Mouse (Mus musculus) lung, adult 18-20 months (tissue): Measurements from ENCODE around the gene Lin52.

ENCODE experiments used
- DNase-seq, 2 experiments: peaks; one replicate each; pipeline ENCODE4 v3.0.0; 2022; ENCODE audit warnings: mixed read lengths in 2 of 2

Gene Lin52

GRCm38 (mm10) chr12:84450718-84451646 is at the start of gene Lin52, which contains the start of gene Aldh6a1:
Gene Lin52, plus strand, starts transcription at chr12:84451422.
Gene Aldh6a1, minus strand, starts transcription at chr12:84451004.
- peak; percentile 99 for DNase-seq

- DNase-seq, result no peak
Measured at GRCm38 (mm10) chr12:84402923-84403322, 48.3 kb upstream of the Lin52 start.

GRCm38 (mm10) chr12:84404541-84404940 is 46.7 kb upstream of the Lin52 start:
- DNase-seq, result no peak

- no peak for DNase-seq
Measured at GRCm38 (mm10) chr12:84407259-84407658, 44.0 kb upstream of the Lin52 start.

GRCm38 (mm10) chr12:84407874-84408818 is 43.1 kb upstream of the Lin52 start:
- peak; percentile 30 to 58 for DNase-seq

GRCm38 (mm10) chr12:84408819-84409507 is 42.3 kb upstream of the Lin52 start, which contains the start of the genes Entpd5 and Bbof1:
Gene Entpd5, minus strand, starts transcription at chr12:84409029.
Gene Bbof1, plus strand, starts transcription at chr12:84409071.
- DNase-seq, result peak; percentile 87 to 92

- DNase-seq, result peak; percentile 81 to 86
Measured at GRCm38 (mm10) chr12:84416834-84417604, 34.2 kb upstream of the Lin52 start, which contains the start of gene Rnf113a2. Gene Rnf113a2, plus strand, starts transcription at chr12:84417196.

GRCm38 (mm10) chr12:84417605-84417922 is 33.7 kb upstream of the Lin52 start:
- DNase-seq, result no peak

GRCm38 (mm10) chr12:84423990-84424389 is 27.2 kb upstream of the Lin52 start:
- no peak for DNase-seq

GRCm38 (mm10) chr12:84429825-84430224 is 21.4 kb upstream of the Lin52 start:
- DNase-seq, result no peak

GRCm38 (mm10) chr12:84438697-84439096 is 12.5 kb upstream of the Lin52 start:
- DNase-seq, result no peak

GRCm38 (mm10) chr12:84442526-84442925 is 8.7 kb upstream of the Lin52 start:
- DNase-seq, result no peak

GRCm38 (mm10) chr12:84447386-84447785 is 3.8 kb upstream of the Lin52 start:
- DNase-seq, result no peak

GRCm38 (mm10) chr12:84448181-84448580 is 3.0 kb upstream of the Lin52 start:
- no peak for DNase-seq

GRCm38 (mm10) chr12:84449887-84450286 is 1.3 kb upstream of the Lin52 start:
- DNase-seq, result no peak

- DNase-seq, result peak; percentile 60 to 82
Measured at GRCm38 (mm10) chr12:84450351-84450717, 888 bp upstream of the Lin52 start.

GRCm38 (mm10) chr12:84451801-84452200 is 579 bp downstream of the Lin52 start:
- DNase-seq, result peak in 1 of 2 experiments; percentile 16

GRCm38 (mm10) chr12:84456911-84457310 is 5.7 kb downstream of the Lin52 start:
- no peak for DNase-seq

GRCm38 (mm10) chr12:84459845-84460244 is 8.6 kb downstream of the Lin52 start:
- no peak for DNase-seq

GRCm38 (mm10) chr12:84461416-84461815 is 10.2 kb downstream of the Lin52 start:
- DNase-seq, result no peak

GRCm38 (mm10) chr12:84462856-84463255 is 11.6 kb downstream of the Lin52 start:
- DNase-seq, result no peak

- no peak for DNase-seq
Measured at GRCm38 (mm10) chr12:84468701-84469100, 17.5 kb downstream of the Lin52 start.
